Mouse (Mus musculus): ENCODE results near the gene Ly6g6f. TPM values are rescaled to one million over a fixed set of nuclear protein-coding genes. Genes with fewer than 3 reads are reported as not detected.

The Ly6g6f gene
- polyA plus RNA-seq, 1 experiment from 2014 or later = 0.88 TPM

- H3K27me3 ChIP-seq (ENCODE audit: control insufficient read depth, insufficient read depth, low read length) = no peaks in the 10 kb centered on the region
- H3K27ac ChIP-seq (ENCODE audit: low read depth, low read length) = no peak overlapping the region
- peaks cover 7% of the 10 kb centered on the region for H3K36me3 ChIP-seq (ENCODE audit: control insufficient read depth, insufficient read depth, low read length)
- no peaks in the 10 kb centered on the region for H3K4me1 ChIP-seq (replicated peaks; ENCODE audit: control insufficient read depth, insufficient read depth, low read length)
- no peak overlapping the region for H3K9ac ChIP-seq (ENCODE audit: low read length)
- WGBS = 76% methylated on average over 8 of the region's 8 CpGs
- ATAC-seq (replicated peaks; ENCODE audit: low FRiP score) = no peak
- H3K9me3 ChIP-seq (ENCODE audit: control insufficient read depth, low read length) = no peaks in the 10 kb centered on the region
- H3K4me2 ChIP-seq (ENCODE audit: low read depth, low read length, severe bottlenecking) = no peak overlapping the region
- no peak for DNase-seq (ENCODE audit: low spot score)
- no peak overlapping the region for H3K4me3 ChIP-seq (ENCODE audit: low read depth, low read length)
Measured at GRCm38 (mm10) chr17:35102299-35102698, 16.9 kb upstream of the Ly6g6f start.

- WGBS = 91% methylated on average over 11 of the region's 11 CpGs
- Histone ChIP-seq H3K27me3 (ENCODE audit: control insufficient read depth, insufficient read depth, low read length) (no peaks in the 10 kb centered on the region), H3K27ac (ENCODE audit: low read depth, low read length) (no peak overlapping the region), H3K4me1 (replicated peaks; ENCODE audit: control insufficient read depth, insufficient read depth, low read length) (no peaks in the 10 kb centered on the region), H3K9me3 (ENCODE audit: control insufficient read depth, low read length) (no peaks in the 10 kb centered on the region), H3K9ac (ENCODE audit: low read length) (no peak overlapping the region), H3K4me3 (ENCODE audit: low read depth, low read length) (no peak overlapping the region), H3K4me2 (ENCODE audit: low read depth, low read length, severe bottlenecking) (no peak overlapping the region), H3K36me3 (ENCODE audit: control insufficient read depth, insufficient read depth, low read length) (peaks cover 7% of the 10 kb centered on the region)
- DNase-seq (ENCODE audit: low spot score) (no peak), ATAC-seq (replicated peaks; ENCODE audit: low FRiP score) (no peak)
Measured at GRCm38 (mm10) chr17:35101161-35101560, 15.8 kb upstream of the Ly6g6f start.

GRCm38 (mm10) chr17:35100196-35100765 lies 14.9 kb upstream of the Ly6g6f start:
- Histone ChIP-seq H3K36me3 (ENCODE audit: control insufficient read depth, insufficient read depth, low read length) (peaks cover 7% of the 10 kb centered on the region), H3K4me2 (ENCODE audit: low read depth, low read length, severe bottlenecking) (no peak overlapping the region), H3K4me1 (replicated peaks; ENCODE audit: control insufficient read depth, insufficient read depth, low read length) (no peaks in the 10 kb centered on the region), H3K9me3 (ENCODE audit: control insufficient read depth, low read length) (no peaks in the 10 kb centered on the region), H3K4me3 (ENCODE audit: low read depth, low read length) (no peak overlapping the region), H3K9ac (ENCODE audit: low read length) (no peak overlapping the region), H3K27me3 (ENCODE audit: control insufficient read depth, insufficient read depth, low read length) (no peaks in the 10 kb centered on the region), H3K27ac (ENCODE audit: low read depth, low read length) (no peak overlapping the region)
- 78% methylated on average over 10 of the region's 10 CpGs for WGBS
- no peak for ATAC-seq (replicated peaks; ENCODE audit: low FRiP score)
- DNase-seq (ENCODE audit: low spot score) = no peak

- ATAC-seq (replicated peaks; ENCODE audit: low FRiP score) = no peak
- Histone ChIP-seq H3K27ac (ENCODE audit: low read depth, low read length) (no peak overlapping the region), H3K9me3 (ENCODE audit: control insufficient read depth, low read length) (no peaks in the 10 kb centered on the region), H3K27me3 (ENCODE audit: control insufficient read depth, insufficient read depth, low read length) (no peaks in the 10 kb centered on the region), H3K4me1 (replicated peaks; ENCODE audit: control insufficient read depth, insufficient read depth, low read length) (no peaks in the 10 kb centered on the region), H3K4me3 (ENCODE audit: low read depth, low read length) (no peak overlapping the region), H3K36me3 (ENCODE audit: control insufficient read depth, insufficient read depth, low read length) (peaks cover 5% of the 10 kb centered on the region), H3K9ac (ENCODE audit: low read length) (no peak overlapping the region), H3K4me2 (ENCODE audit: low read depth, low read length, severe bottlenecking) (no peak overlapping the region)
- WGBS = 85% methylated on average over 12 of the region's 12 CpGs
- no peak for DNase-seq (ENCODE audit: low spot score)
Measured at GRCm38 (mm10) chr17:35097164-35097655, 11.8 kb upstream of the Ly6g6f start.

GRCm38 (mm10) chr17:35096597-35096996 lies 11.2 kb upstream of the Ly6g6f start:
- no peaks in the 10 kb centered on the region for H3K27me3 ChIP-seq (ENCODE audit: control insufficient read depth, insufficient read depth, low read length)
- 88% methylated on average over 12 of the region's 12 CpGs for WGBS
- no peak overlapping the region for H3K4me2 ChIP-seq (ENCODE audit: low read depth, low read length, severe bottlenecking)
- H3K4me1 ChIP-seq (replicated peaks; ENCODE audit: control insufficient read depth, insufficient read depth, low read length) = no peaks in the 10 kb centered on the region
- DNase-seq (ENCODE audit: low spot score) (no peak), ATAC-seq (replicated peaks; ENCODE audit: low FRiP score) (no peak)
- H3K9me3 ChIP-seq (ENCODE audit: control insufficient read depth, low read length) = no peaks in the 10 kb centered on the region
- no peak overlapping the region for H3K9ac ChIP-seq (ENCODE audit: low read length)
- H3K36me3 ChIP-seq (ENCODE audit: control insufficient read depth, insufficient read depth, low read length) = no peaks in the 10 kb centered on the region; the same call in 1 of the 2 replicates
- no peak overlapping the region for H3K27ac ChIP-seq (ENCODE audit: low read depth, low read length)
- no peak overlapping the region for H3K4me3 ChIP-seq (ENCODE audit: low read depth, low read length)

- H3K9ac ChIP-seq (ENCODE audit: low read length) = no peak overlapping the region
- H3K4me1 ChIP-seq (replicated peaks; ENCODE audit: control insufficient read depth, insufficient read depth, low read length) = peaks cover 6% of the 10 kb centered on the region; the same call in 1 of the 2 replicates
- ATAC-seq (replicated peaks; ENCODE audit: low FRiP score) (no peak), DNase-seq (ENCODE audit: low spot score) (no peak)
- H3K27me3 ChIP-seq (ENCODE audit: control insufficient read depth, insufficient read depth, low read length) = no peaks in the 10 kb centered on the region
- no peak overlapping the region for H3K4me2 ChIP-seq (ENCODE audit: low read depth, low read length, severe bottlenecking)
- no peak overlapping the region for H3K4me3 ChIP-seq (ENCODE audit: low read depth, low read length)
- 91% methylated on average over 15 of the region's 15 CpGs for WGBS
- H3K27ac ChIP-seq (ENCODE audit: low read depth, low read length) = no peak overlapping the region
- H3K36me3 ChIP-seq (ENCODE audit: control insufficient read depth, insufficient read depth, low read length) = no peaks in the 10 kb centered on the region; the same call in 1 of the 2 replicates
- no peaks in the 10 kb centered on the region for H3K9me3 ChIP-seq (ENCODE audit: control insufficient read depth, low read length)
Measured at GRCm38 (mm10) chr17:35094475-35095365, 9.3 kb upstream of the Ly6g6f start.

GRCm38 (mm10) chr17:35092403-35093198 lies 7.2 kb upstream of the Ly6g6f start:
- DNase-seq (ENCODE audit: low spot score) = no peak
- no peaks in the 10 kb centered on the region for H3K9me3 ChIP-seq (ENCODE audit: control insufficient read depth, low read length)
- H3K36me3 ChIP-seq (ENCODE audit: control insufficient read depth, insufficient read depth, low read length) = no peaks in the 10 kb centered on the region; the same call in 1 of the 2 replicates
- H3K4me2 ChIP-seq (ENCODE audit: low read depth, low read length, severe bottlenecking) = no peak overlapping the region
- ATAC-seq (replicated peaks; ENCODE audit: low FRiP score) = no peak
- no peak overlapping the region for H3K27ac ChIP-seq (ENCODE audit: low read depth, low read length)
- H3K27me3 ChIP-seq (ENCODE audit: control insufficient read depth, insufficient read depth, low read length) = no peaks in the 10 kb centered on the region
- no peak overlapping the region for H3K4me3 ChIP-seq (ENCODE audit: low read depth, low read length)
- H3K4me1 ChIP-seq (replicated peaks; ENCODE audit: control insufficient read depth, insufficient read depth, low read length) = peaks cover 6% of the 10 kb centered on the region; the same call in 1 of the 2 replicates
- WGBS = 90% methylated on average over 14 of the region's 14 CpGs
- H3K9ac ChIP-seq (ENCODE audit: low read length) = no peak overlapping the region

GRCm38 (mm10) chr17:35090166-35090932 lies 4.9 kb upstream of the Ly6g6f start:
- Histone ChIP-seq H3K27me3 (ENCODE audit: control insufficient read depth, insufficient read depth, low read length) (no peaks in the 10 kb centered on the region), H3K27ac (ENCODE audit: low read depth, low read length) (no peak overlapping the region), H3K9ac (ENCODE audit: low read length) (peak overlapping the region; percentile 90), H3K36me3 (ENCODE audit: control insufficient read depth, insufficient read depth, low read length) (no peaks in the 10 kb centered on the region; the same call in 1 of the 2 replicates), H3K4me3 (ENCODE audit: low read depth, low read length) (peak overlapping the region; percentile 60), H3K9me3 (ENCODE audit: control insufficient read depth, low read length) (no peaks in the 10 kb centered on the region), H3K4me2 (ENCODE audit: low read depth, low read length, severe bottlenecking) (peak overlapping the region; percentile 67), H3K4me1 (replicated peaks; ENCODE audit: control insufficient read depth, insufficient read depth, low read length) (peaks cover 6% of the 10 kb centered on the region; the same call in 1 of the 2 replicates)
- no peak for DNase-seq (ENCODE audit: low spot score)
- whole genome bisulfite sequencing = 80% methylated on average over 8 of the region's 8 CpGs
- ATAC-seq (replicated peaks; ENCODE audit: low FRiP score) = no peak
